Mouse (Mus musculus) testis, adult 2 months (tissue): ENCODE results near the gene Acox1. TPM values are rescaled to one million over a fixed set of nuclear protein-coding genes. Genes with fewer than 3 reads are reported as not detected.

ENCODE experiments used
- H3K27ac ChIP-seq: fragments of 200-500 bp; 2 replicates; pipeline ENCODE4 v1.5.1; 2012; ENCODE audit warnings: low read depth, low read length; ENCODE audit not compliant: control insufficient read depth, insufficient read depth
- H3K27me3 ChIP-seq: fragments of 200-500 bp; 2 replicates; pipeline ENCODE4 v1.6.1; 2012; ENCODE audit warnings: mild to moderate bottlenecking, low read length, moderate library complexity; ENCODE audit not compliant: control insufficient read depth, insufficient read depth
- H3K36me3 ChIP-seq: fragments of 200-500 bp; 2 replicates; pipeline ENCODE4 v1.6.1; 2012; ENCODE audit warnings: mild to moderate bottlenecking, low read length; ENCODE audit not compliant: control insufficient read depth, insufficient read depth
- H3K4me1 ChIP-seq: fragments of 200-500 bp; 2 replicates; pipeline ENCODE4 v1.6.1; 2012; ENCODE audit warnings: low read length; ENCODE audit not compliant: control insufficient read depth, insufficient read depth
- H3K4me3 ChIP-seq: fragments of 200-500 bp; 2 replicates; pipeline ENCODE4 v1.5.1; 2012; ENCODE audit warnings: low read depth, mild to moderate bottlenecking, low read length, moderate library complexity, mixed read lengths; ENCODE audit not compliant: control insufficient read depth
- CTCF ChIP-seq: fragments of 200-500 bp; IDR thresholded peaks from 2 replicates; pipeline ENCODE4 v1.5.1; 2012; ENCODE audit warnings: low read depth, mild to moderate bottlenecking, inconsistent platforms, low read length, moderate library complexity; ENCODE audit not compliant: control insufficient read depth, insufficient read depth, insufficient replicate concordance
- POLR2A ChIP-seq: fragments of 200-500 bp; IDR thresholded peaks from 2 replicates; pipeline ENCODE4 v1.6.1; 2012; ENCODE audit warnings: low read depth, mild to moderate bottlenecking, inconsistent platforms, low read length, moderate library complexity; ENCODE audit not compliant: control insufficient read depth
- polyA plus RNA-seq: library from polyadenylated mRNA; depleted of rRNA; stranded (reverse); fragments of >200 nt; gene quantifications from 2 replicates; pipeline ENCODE4 v1.2.3, GENCODE M21; 2012

Acox1 gene
- polyA plus RNA-seq, 1 experiment = 19.0 TPM

DNA sequence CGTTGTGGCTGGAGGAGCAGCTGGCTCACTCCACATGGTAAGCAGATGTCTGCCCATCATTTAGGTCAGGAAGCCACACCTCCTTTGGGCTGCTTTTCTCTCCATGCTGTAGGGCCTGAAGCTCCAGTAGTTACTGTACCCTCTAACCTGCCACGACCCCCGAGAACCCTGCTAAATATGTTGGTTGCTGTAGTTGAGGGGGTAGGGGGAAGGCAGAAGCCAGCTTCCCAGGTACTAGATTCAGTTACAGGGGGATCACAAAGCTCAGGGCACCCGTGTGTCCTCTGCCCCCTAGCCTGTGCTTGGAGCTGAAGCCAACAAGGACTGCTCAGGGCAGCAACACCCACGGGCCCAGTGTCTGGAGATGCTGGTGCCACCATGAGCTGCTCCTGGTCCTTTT, 65.3 kb downstream of the Acox1 start:
- H3K27me3 ChIP-seq = no peaks in the 10 kb centered on the region
- H3K4me1 ChIP-seq = peaks cover 15% of the 10 kb centered on the region
- TF ChIP-seq POLR2A (no peak), CTCF (no peak)
- H3K36me3 ChIP-seq = peaks cover 1% of the 10 kb centered on the region
- no peak overlapping the region for H3K4me3 ChIP-seq
- H3K27ac ChIP-seq = no peak overlapping the region

- no peaks in the 10 kb centered on the region for H3K27me3 ChIP-seq
- H3K27ac ChIP-seq = no peak overlapping the region
- no peak for TF ChIP-seq POLR2A
- TF ChIP-seq CTCF = no peak
- peaks cover 11% of the 10 kb centered on the region for H3K4me1 ChIP-seq
- peaks cover 1% of the 10 kb centered on the region for H3K36me3 ChIP-seq
- H3K4me3 ChIP-seq = no peak overlapping the region
Measured at GRCm38 (mm10) chr11:116132366-116133333, 66.2 kb downstream of the Acox1 start.

- H3K36me3 ChIP-seq = peaks cover 1% of the 10 kb centered on the region
- no peaks in the 10 kb centered on the region for H3K27me3 ChIP-seq
- H3K27ac ChIP-seq = no peak overlapping the region; the same call in 1 of the 2 replicates
- H3K4me3 ChIP-seq = no peak overlapping the region
- peaks cover 15% of the 10 kb centered on the region for H3K4me1 ChIP-seq
- TF ChIP-seq POLR2A (no peak), CTCF (no peak)
Measured at GRCm38 (mm10) chr11:116131349-116132170, 67.3 kb downstream of the Acox1 start.

DNA sequence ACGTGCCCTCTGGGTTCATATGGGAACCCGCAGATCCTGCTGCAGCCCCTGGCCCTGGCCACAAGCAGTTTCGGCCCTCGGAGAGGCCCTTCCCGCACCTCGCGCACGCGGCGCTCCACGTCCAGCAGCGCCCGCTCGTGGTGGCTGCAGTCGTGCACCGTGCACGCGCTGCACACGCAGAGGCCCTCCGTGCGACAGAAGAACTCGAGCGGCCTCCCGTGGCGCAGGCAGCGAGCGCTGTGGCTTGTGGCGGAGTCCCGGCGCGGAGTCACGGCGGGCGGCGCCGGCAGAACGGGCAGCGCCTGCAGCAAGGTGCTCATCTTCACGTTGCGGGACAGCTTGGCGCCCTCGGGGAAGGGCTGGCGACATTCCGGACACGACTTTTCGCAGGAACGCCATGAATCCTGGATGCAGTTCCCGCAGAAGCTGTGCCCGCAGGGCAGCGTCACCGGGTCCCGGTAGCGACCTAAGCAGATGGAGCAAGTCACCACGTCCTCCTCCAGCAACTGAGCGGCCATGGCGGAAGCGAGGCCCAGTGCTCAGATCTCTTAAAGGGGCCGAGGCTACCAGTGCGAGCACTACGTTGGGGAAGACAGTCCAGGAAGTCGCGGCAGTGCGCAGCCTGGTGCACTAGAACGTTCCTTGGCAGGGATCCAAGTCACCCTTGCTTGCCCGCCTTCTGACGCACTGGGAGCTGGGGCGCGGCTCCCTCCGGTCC, 68.2 kb downstream of the Acox1 start, which contains the start of gene Trim65:
Trim65 (minus strand) TSS at position 641 of the 718 bp plus-strand sequence.
- TF ChIP-seq POLR2A (no peak; the same call in 1 of the 2 replicates), CTCF (peak; percentile 68; the same call in 1 of the 2 replicates)
- Histone ChIP-seq H3K27ac (peak within 1 kb of the TSS; percentile 62), H3K36me3 (no peaks in the 10 kb centered on the region; the same call in 1 of the 2 replicates), H3K4me3 (peak within 1 kb of the TSS; percentile 86), H3K4me1 (peaks cover 15% of the 10 kb centered on the region), H3K27me3 (no peaks in the 10 kb centered on the region)

DNA sequence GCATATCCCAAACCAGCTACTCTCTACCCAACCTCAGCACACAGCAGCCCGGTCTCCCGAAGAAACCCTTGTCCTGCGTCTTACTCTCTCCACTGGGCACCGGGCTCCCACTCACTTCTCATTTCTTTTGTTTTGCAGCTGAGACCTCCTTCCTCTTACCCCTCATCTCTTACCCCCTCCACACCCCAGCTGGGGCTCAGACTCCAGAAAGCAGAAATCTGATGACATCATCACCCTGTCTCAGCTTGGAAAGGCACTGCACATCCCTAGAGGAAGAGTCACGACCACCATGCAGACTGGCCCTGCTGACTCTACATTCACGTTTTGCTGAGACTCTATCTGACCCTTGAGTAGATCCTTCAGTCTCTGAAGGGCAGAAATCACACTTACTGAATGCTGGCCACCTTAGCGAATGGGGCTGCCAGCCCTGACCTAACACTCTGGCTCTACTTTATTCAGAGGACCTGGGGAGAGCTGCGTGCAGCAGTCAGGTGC, 68.8 kb downstream of the Acox1 start:
- no peaks in the 10 kb centered on the region; the same call in 1 of the 2 replicates for H3K36me3 ChIP-seq
- H3K4me3 ChIP-seq = peak overlapping the region; percentile 86
- H3K4me1 ChIP-seq = peaks cover 15% of the 10 kb centered on the region
- H3K27ac ChIP-seq = peak overlapping the region; percentile 12
- no peak for TF ChIP-seq POLR2A
- TF ChIP-seq CTCF = no peak
- H3K27me3 ChIP-seq = no peaks in the 10 kb centered on the region

DNA sequence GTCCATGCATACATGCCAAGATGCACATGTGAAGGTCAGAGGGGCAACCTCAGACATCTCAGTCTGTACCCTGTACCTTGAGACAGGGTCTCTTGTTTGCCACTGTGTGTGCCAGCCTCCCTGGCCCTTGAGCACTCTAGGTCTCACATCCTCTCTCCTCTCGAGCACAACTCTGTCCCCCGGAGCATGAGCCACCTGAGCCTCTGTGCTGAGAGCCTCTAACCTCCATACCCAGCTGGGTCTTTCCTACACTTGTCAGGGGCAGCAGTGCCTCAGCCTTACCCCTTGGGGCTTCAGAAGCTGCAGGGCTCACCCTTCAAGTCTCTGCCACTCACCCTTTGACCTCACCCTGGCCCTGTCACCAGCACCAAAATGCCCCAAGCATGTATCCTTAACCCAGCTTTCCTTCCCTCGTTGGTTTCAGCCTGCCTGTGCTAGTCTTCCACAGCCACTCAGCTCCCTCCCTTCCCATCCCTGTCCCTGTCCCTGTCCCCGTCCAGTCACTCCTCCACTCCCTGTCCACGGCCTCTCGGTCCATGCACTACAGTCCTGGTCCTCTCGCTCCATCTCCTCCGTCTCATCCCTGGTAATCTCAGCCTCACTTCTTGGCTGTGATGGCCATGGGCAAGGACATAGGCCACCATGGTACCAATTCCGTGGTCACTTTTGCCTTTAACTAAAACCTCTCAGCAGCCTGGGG, 69.6 kb downstream of the Acox1 start:
- Histone ChIP-seq H3K4me1 (peaks cover 15% of the 10 kb centered on the region), H3K27ac (no peak overlapping the region), H3K4me3 (no peak overlapping the region)

More for the DNA sequence above, 69.6 kb downstream of the Acox1 start:
- no peaks in the 10 kb centered on the region for H3K27me3 ChIP-seq
- no peak for TF ChIP-seq POLR2A
- no peak for TF ChIP-seq CTCF
- H3K36me3 ChIP-seq = no peaks in the 10 kb centered on the region; the same call in 1 of the 2 replicates
